Mouse (Mus musculus) adrenal gland, postnatal 25 days (tissue): ENCODE measurements around the gene Vrk3. TPM values are rescaled to one million over a fixed set of nuclear protein-coding genes. Genes with fewer than 3 reads are reported as not detected.
"Not testable (repeated sequence)": the region's sequence is repeated elsewhere in the genome, so short reads cannot be mapped to it uniquely, and the experiment has no call there.

Experiments
- DNase-seq: peaks from one replicate; pipeline ENCODE4 v3.0.0; 2021; ENCODE audit warnings: mixed read lengths
- long read RNA-seq: library from polyadenylated mRNA; stranded (forward); transcript quantifications from one replicate; pipeline ENCODE4 v2.0.0, GENCODE M21; 2021
- total RNA-seq: library from RNA; stranded (reverse); gene quantifications from 2 replicates; pipeline ENCODE4 v1.2.3, GENCODE M21; 2021

The Vrk3 gene
- total RNA-seq = 58.7 and 59.3 TPM in 2 replicates
- long read RNA-seq, transcript Vrk3-201 (15 exons, 1,969 nt) = major isoform, 45 of 59 reads
- long read RNA-seq, partial matches to known transcripts = 8 of 59 reads
- long read RNA-seq, other reads (novel, unspliced or antisense) = 6 of 59 reads

DNA sequence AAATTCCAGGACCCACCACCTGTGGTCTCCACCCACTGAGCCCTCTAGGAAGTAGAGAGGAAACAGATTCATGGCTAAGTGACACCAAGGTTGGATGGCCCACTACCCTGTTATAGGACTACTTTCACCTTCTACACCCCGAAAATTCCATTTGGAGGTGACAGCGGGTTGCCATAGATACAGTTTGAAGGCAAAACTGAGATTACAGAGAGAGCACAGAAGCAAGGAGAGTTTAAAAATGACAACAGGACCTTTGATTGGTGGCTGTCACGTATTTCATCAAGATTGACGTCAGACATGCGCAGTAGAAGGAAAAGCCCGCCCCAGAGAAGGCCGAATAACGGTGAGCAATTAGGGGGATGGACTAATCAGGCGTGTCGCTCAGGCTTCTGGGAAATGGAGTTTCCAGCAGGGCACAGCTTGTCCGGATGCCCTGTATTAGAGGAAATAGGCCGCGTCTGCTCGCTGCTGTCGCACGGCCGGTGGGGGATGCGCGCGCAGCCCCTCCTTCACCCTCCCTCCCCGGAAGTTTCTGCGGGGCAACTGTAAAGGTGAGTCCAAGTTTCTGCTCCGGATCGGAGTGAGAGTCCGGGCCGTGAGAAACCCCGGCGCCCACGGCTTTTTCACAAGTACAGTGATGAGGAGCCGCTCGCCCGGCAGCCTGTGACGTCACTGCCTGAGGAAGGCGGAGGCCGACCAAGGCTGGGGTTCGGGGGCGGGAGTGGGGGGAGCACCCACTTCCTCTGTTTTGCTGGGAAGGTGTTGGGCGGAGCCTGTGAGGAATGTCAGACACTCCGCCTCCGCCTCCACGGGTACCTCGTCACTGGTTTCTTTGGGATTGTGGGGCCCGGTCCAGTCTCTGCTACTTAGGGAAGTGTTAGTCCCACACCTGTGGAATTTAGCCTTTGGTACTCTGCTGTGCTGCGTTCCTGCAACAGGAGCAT, at the start of gene Vrk3:
Vrk3 (plus strand) TSS at position 313 of the 944 bp plus-strand sequence.
- DNase-seq = peak; percentile 90

DNA sequence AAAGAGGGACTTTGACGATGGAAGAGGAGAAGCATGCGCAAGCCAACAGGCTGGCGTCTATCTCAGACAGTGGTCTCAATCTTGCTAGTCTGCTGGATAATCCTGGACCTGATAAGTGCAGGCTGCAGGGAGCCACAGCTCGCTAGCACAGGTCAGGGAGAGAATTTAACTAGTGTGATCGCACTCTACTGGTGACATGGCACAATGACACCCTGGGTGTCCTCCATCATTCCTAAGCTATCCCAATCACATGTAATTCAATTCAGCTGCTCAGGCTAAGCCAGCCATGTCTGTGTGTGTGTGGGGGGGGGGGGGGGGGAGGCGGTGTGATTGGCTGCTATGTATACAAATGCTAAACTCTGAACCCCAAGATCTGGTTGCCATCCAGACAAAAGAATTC, 46.3 kb upstream of the Vrk3 start:
- DNase-seq = no peak

DNA sequence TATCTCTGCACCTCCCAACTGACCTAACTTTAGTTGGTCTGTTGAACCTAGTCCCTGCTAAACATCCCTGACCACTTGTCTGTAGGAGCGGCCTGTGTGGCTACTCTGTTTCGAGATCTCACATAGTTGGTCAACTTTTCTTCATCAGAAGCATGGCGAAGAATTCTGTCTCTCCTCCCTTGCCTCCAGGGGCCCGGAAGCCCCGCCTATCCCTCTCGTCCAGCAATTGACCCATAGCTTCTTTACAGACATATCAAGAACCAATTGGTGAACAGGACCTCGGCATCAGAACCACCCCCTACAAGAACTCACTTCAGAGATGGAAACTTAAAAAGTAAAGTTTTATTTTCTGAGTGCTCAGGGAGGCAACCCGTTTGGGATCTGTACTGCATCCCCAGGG, 45.2 kb upstream of the Vrk3 start:
- no peak for DNase-seq

DNA sequence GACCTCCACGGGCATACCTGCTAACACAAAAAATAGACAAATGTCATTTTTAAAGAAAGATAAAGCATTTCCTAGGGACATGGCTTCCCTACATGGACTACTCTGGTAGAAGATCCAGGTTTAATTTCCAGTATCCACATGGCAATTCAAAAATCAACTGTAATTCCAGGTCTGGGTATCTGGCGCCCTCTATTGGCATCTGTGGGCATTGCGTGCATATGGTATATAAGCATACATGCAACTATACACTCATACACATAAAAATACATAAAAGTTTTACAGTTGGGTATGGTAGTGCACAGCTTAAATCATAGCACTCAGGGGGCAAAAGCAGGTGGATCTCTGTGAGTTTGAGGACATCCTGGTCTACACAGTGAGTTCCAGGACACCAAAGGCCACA, 43.9 kb upstream of the Vrk3 start:
- peak; percentile 43 for DNase-seq

DNA sequence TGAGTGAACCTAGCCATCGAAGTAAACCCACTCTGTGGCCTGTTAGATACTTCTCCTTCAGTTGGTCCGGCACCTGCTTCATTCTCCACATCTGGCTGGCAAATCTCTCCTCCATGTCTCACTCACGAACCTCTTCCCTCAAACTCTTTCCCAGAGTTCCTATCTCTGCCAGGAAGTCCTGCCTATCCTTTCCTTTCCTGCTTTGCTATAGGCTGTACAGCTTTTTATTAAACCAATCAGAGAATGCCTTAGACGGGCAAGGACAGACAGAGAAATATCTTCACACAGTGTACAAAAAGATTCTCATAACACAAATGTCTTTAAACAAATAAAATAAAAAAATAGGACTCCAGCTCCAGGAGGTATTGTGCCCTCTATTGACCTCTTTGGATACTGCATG, 43.1 kb upstream of the Vrk3 start:
- DNase-seq = no peak

DNA sequence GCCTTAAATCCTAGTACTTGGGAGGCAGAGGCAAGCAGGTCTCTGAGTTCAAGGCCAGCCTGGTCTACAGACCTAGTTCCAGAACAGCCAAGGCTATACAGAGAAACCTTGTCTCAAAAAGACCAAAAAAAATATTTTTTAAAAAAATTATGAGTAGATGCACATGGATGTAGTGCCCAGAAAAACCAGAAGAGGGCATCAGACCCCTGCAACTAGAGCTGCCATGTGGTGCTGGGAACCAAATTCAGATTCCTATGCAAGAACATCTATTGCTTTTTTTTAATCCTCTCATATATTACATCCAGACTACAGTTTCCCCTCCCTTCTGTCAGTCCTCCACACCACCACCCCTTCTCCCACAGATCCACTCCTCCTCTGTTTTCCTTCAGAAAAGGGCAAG, 41.9 kb upstream of the Vrk3 start:
- no peak for DNase-seq

DNA sequence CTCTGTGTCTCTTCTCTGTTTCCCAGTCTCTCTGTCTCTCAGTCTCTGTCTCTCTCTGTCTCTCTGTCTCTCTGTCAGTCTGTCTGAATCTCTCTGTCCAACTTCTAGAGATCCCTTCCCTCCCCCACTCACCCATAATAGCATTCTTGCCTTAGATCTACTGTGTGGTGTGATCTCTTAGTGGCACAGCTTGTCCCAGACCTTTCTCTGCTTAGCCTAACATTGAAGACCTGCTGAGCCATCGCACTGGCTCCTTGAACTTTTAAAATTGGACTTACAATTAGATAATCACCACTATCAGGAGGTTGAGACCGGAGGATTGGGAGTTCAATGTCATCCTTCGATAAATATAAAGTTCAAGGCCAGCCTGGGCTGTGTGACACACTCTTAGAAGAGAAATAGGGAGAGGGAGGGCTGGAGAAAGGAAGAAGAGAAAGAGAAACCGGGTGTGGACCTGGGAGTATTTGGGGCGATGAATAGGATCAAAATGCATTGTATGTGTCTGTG, 41.0 kb upstream of the Vrk3 start:
- DNase-seq = no peak

DNA sequence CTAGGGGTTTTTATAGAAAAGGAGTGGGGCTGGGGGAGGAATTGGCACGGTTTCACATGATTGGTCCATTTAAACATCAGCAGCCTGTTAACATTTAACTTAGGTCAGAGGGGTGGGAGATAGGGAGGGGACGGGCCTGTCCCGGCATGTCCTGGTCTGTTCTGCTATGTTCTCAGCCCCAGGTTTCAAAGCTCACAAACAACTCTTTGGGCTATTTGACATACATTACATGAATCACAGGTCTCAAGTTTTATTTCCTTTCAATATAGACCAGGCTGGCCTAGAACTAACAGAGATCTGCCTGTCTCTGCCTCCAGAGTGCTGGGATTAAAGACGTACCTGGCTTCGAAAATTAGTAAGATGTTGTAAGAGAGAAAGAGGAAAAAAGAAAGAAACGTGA, 40.1 kb upstream of the Vrk3 start:
- not testable (repeated sequence) for DNase-seq

DNA sequence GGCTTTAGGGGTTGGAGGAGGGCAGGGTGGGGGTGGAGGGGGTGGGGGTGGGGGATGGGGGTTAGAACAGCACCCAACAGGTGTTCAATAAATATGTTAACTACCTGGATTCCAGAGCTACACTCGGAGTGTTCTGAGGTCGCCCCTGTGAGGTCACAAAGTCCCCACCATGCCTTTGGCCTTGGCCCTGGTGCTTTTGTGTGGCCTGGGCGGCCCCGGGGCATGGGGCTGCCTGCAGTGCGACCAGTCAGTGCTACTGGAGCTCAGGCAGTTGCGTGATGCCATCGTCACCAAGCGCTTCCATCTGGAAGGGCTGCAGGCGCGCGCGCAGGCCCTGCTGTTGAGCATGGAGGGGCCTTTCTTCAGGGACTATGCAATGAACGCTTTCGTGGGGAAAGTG, 39.6 kb upstream of the Vrk3 start, which contains the start of gene Izumo2:
Izumo2 (plus strand) TSS at position 169 of the 400 bp plus-strand sequence.
- no peak for DNase-seq

DNA sequence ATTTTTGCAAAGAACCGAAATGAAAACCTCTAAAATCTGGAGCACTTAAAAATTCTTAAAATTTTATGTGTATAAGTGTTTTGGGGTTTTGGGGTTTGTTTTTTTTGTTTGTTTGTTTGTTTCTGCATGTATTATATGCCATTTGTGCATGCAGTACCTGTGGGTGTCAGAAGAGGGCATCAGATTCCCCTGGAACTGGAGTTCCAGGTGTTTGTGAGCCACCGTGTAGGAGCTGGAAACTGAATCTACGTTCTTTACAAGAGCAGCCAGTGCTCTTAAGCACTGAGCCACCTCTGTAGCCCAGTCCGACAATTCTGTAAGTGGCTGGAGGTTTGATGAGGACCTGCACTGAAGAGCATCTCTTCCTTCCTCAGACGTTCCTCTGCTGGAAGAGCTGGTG, 38.3 kb upstream of the Vrk3 start:
- DNase-seq = no peak

DNA sequence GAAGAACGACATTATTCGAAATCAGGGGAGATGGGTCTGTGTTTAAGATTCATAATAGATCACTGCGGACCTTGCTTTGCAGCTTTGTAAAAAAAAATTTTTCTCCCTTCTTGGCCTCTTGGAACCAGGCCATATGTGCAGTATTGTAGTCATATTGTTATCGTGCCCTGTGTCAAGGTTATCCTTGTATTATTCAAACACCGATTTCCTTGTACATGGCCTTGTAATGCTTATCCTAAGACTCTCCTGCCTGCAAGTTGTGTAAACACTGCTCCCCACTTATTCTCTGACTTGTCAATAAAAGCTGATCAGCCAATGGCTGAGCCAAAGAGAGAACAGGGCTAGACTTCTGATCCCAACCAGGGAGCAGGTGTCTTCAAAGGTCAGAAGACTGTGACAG, 26.2 kb upstream of the Vrk3 start:
- no peak for DNase-seq

DNA sequence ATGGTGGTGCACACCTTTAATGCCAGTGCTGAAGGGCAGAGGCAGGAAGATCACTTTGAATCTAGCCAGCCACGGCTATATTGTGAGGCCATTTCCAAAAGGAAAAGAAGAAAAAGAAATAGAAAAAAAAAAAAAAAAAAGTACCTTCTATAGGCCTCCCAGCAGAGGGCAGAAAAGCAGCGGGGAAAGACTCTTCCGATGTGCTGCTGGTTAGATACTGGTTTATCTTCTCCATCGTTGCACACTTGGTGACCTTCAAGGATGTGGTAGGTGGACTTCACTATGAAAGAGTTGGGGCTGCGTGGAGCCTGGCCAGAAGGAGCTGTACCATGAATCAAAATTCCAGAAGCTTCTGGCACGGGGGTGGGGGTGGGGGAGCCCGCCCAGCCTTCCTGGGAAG, 23.9 kb upstream of the Vrk3 start:
- DNase-seq = no peak

DNA sequence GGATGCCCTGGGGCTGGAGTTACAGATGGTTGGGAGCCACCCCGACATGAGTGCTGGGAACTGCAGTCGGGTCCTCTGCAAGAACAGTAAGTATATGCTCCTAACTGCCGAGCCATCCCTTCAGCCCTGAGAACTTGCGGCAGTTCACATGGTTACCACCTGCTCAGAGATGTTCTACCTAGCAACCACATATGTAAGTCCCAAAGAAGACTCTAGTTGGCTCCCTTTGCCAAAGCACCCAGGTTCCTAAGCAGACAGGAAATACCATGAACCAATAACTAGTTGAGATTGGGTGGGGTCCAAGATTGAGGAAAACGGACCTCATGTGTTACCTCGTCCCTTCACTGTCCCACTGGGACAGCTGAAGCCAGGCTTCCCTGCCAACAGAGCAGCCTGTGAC, 21.9 kb upstream of the Vrk3 start:
- DNase-seq = no peak

DNA sequence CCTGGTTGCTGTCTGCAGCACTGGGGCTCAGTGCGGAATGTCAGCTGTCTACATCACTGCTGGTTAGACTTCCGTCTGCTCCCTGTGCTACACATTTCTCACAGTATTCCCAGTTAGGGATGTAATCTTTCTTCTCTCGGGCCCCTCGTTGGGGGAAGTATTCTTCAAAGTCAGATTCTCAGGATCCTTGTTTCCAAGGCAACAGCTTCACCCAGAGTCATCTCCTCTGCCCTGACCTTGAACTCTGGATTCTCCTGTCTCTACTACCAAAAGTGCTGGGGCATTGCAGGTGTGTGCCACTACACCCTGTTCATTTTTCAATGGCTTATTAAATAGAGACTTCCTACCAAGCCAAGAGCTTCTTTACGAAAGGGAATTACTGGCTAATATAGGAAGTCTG, 21.1 kb upstream of the Vrk3 start:
- DNase-seq = no peak

DNA sequence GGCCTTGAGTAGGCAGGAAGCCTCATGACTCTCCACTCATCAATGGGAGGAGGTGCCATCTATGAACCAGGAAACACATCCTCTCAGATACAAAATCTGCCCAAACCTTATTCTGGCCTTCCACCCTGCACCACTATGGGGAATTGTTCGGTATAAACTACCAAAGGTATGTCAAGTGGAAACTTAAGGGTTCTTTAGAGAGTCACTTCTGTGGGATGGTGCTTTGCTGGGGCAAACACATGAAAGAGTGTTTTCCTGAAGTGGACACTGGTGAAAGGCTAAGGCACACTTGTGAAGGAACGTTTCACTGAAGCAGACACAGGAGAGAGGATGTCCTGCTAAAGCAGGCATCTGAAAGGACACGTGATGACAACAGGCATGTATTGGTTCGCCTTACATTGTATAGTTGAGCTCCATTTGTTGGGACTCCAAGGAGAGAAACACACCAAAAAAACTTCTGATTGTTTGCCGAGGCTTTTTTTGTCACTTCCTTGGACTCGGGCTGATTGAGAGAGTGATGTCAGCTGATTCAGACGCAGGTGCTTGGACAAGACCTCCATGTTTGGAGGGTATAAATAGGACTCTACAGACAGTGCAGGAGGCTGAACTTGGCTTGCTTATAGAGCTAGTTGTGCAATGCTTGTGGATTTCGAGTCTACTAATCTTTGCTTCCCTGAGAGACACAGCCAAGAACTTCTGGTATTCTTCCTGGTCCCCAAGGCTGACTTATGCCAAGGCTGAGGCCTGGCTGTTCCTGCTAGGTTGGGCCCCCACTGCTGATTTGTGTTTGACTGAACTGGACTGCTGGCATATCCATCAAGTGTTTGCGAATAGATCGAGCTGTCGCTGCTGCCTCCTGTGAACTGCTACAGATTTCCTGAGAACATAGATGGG, 19.9 kb upstream of the Vrk3 start:
- DNase-seq = no peak

DNA sequence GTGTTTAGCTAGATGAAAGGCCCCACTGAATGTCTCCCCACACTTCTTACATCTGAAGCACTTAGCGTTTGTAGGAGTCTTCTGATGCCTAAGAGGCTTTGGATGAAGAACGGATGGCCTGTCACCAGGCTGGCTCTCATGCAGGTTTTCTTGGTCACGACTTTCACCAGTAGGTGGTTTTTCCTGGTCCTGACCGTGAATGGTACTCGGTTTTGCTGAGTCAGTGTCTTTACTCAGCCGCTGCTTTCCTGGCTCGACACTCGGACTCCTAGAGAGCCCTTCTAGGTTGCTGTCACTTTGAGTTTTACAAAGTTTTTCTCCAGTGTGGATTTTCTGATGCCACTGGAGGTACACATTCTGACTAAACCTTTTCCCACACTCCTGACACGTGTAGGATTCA, 14.5 kb upstream of the Vrk3 start:
- no peak for DNase-seq

DNA sequence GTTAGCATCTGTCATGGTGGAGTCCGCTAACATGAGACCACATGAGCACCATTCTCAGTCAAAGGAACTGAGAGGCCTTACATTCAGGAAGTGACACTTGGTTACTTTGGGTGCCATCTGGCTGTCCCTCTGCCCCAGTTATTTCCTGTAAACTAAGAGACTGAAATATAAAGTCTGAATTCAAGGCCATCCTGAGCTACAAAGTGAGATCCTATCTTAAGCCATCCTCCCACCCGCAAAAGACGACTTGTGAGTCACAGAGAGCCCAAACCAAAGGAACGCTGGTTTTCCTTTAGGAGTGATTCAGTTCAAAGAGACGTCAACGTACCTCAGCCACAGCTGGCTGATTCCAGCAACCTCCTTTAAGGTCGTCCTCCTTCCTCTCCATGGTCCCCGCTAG, 6.9 kb upstream of the Vrk3 start:
- DNase-seq = no peak

DNA sequence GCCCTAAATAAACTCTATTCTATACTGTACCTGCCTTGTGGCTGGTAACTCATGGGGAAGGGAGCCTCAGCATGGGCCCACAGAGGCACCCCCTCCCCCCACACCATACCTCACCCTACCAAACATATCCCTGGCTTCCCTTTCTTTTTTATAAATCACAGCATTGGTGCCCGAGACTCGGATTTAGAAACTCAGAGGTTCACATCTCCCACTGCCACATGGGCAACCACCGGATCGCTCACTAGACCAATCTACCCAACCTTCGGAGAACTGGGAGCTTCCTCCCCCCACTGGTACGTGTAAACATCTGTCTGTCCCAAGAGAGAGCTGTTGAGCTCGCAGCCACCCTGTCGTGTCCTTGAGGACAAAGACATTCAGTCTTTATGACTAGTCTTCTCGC, 3.9 kb upstream of the Vrk3 start:
- DNase-seq = no peak

DNA sequence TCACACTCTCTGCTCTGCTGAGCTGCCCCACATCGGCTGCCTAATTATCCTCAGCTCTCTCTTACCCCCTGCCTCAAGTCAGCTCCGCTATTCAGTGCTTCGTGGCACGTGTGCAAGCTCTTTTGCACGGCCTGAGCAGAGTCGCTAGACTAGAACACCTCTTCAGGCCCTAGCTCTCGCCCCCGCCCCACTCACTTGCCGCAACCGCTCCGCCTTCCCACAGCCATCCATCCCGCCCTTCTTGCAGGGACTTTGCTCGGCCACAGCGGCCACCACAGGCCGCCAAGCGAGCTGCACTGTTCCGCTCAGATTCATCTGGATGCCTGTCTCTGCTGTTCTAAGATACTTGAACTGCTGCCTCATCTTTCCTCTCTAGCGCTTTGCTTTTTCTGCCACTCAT, 3.1 kb upstream of the Vrk3 start:
- peak; percentile 77 for DNase-seq

DNA sequence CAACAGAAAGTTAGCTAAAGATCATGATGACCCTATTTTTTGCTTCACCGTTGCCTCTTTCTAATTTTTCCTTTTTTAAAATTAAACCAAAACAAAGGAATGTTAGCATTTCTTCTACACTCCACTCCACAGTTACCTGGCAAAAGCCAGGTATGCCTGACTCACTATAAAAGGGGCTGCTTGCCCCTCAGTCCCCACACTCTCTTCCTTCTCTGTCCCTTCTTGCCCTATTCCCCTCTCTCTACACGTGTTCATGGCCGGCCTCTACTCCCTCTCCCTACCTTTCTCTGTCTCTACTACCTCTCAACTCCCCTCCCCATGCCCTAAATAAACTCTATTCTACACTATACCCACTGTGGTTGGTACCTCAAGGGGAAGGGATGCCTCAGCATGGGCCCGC, 1.1 kb upstream of the Vrk3 start:
- no peak for DNase-seq

DNA sequence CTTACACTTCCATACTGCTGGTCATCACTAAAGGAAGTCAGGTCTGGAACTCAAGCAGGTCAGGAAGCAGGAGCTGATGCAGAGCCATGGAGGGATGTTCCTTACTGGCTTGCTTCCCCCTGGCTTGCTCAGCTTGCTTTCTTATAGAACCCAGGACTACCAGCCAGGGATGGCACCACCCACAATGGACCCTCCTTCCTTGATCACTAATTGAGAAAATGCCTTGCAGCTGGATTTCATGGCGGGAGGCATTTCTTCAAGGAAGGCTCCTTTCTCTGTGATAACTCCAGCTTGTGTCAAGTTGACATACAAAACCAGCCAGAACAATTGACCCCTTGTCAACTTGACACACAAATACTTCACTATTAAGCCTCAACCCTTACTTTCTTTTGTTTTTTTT, 2.7 kb downstream of the Vrk3 start, which contains the start of gene Zfp473:
Zfp473 (minus strand) TSS at position 101 of the 400 bp plus-strand sequence.
- not testable (repeated sequence) for DNase-seq

DNA sequence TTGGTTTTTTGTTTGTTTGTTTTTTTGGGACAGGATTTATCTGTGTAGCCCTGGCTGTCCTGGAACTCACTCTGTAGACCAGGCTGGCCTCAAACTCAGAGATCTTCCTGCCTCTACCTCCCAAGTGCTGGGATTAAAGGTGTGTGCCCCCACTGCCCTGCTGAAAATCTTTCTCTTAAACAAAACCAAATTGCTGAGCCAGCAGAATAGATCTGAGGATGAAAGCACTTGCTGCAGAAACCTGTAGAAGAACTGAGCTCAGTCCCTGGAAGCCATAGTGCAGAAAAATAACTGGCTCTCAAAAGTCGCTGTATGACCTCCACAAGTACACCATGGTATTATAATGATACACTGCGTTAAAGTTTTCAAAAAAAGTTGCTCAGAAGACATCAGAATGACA, 9.0 kb downstream of the Vrk3 start:
- DNase-seq = no peak

DNA sequence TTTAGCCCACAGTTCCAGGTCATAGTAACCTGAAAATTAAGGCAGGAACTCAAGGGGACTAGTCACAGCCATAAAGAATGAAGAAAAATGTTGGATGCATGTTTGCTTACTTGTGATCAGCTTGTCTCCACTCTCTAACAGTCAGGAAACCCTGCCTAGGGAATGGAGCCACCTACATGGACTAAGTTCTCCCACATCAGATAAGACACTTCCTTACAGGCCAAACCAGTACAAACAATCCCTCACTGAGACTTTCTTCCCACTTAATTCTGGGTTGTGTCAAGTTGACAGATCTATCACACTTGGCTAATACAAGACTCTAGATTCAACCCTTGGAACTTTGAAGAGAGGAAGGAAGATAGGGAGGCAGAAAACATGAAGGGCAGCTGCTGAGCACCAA, 12.2 kb downstream of the Vrk3 start:
- no peak for DNase-seq
